Mouse (Mus musculus) forelimb bud, embryonic 11.5 days (tissue): ENCODE results near the gene Slc25a23.
A peak's percentile ranks its signal among the peaks of the same experiment; 100 is the strongest.

Experiments
- DNase-seq: peaks from one replicate; pipeline ENCODE4 v3.0.0-alpha.2; 2012; ENCODE audit warnings: low read depth, low spot score

The Slc25a23 gene

GRCm38 (mm10) chr17:57019693-57020092 lies 40.0 kb downstream of the Slc25a23 start:
- DNase-seq = no peak

GRCm38 (mm10) chr17:57012245-57012795 lies 47.3 kb downstream of the Slc25a23 start:
- no peak for DNase-seq

- DNase-seq = peak; percentile 100
Measured at GRCm38 (mm10) chr17:57011236-57012141, 48.2 kb downstream of the Slc25a23 start, which contains the start of the genes Gtf2f1 and Gm17949. Gtf2f1 (minus strand) TSS chr17:57011288. Gm17949 (plus strand) TSS chr17:57011469.

GRCm38 (mm10) chr17:57010911-57011235 lies 48.8 kb downstream of the Slc25a23 start:
- DNase-seq = no peak

- no peak for DNase-seq
Measured at GRCm38 (mm10) chr17:57007137-57007905, 52.3 kb downstream of the Slc25a23 start.

- no peak for DNase-seq
Measured at GRCm38 (mm10) chr17:57003994-57004393, 55.7 kb downstream of the Slc25a23 start.

- DNase-seq = no peak
Measured at GRCm38 (mm10) chr17:57001228-57001627, 58.4 kb downstream of the Slc25a23 start.

- no peak for DNase-seq
Measured at GRCm38 (mm10) chr17:56999968-57000609, 59.6 kb downstream of the Slc25a23 start, which contains the start of gene Pspn. Pspn (minus strand) TSS chr17:57000018.

- no peak for DNase-seq
Measured at GRCm38 (mm10) chr17:56999414-56999813, 60.2 kb downstream of the Slc25a23 start.

- peak; percentile 97 for DNase-seq
Measured at GRCm38 (mm10) chr17:56997029-56997667, 62.5 kb downstream of the Slc25a23 start, which contains the start of gene Alkbh7. Alkbh7 (plus strand) TSS chr17:56997339.

- DNase-seq = no peak
Measured at GRCm38 (mm10) chr17:56996506-56996905, 63.2 kb downstream of the Slc25a23 start.

GRCm38 (mm10) chr17:56995046-56995445 lies 64.6 kb downstream of the Slc25a23 start:
- no peak for DNase-seq
